Mouse (Mus musculus) adrenal gland, postnatal 36 days (tissue): ENCODE measurements around the gene Tmem164. TPM values are rescaled to one million over a fixed set of nuclear protein-coding genes. Genes with fewer than 3 reads are reported as not detected.

Experiments
- DNase-seq, 2 experiments: peaks; one replicate each; pipeline ENCODE4 v3.0.0; 2021; ENCODE audit warnings: mixed read lengths in 1 of 2
- long read RNA-seq, 2 experiments: library from polyadenylated mRNA; stranded (forward); transcript quantifications; one replicate each; pipeline ENCODE4 v2.0.0; 2021; ENCODE audit warnings: borderline sequencing depth in 2 of 2
- total RNA-seq, 2 experiments: library from RNA; stranded (reverse); gene quantifications; 2 replicates each; pipeline ENCODE4 v1.2.3; 2021

Tmem164 gene
- 10 to 100 TPM; 38.1 to 40.8 TPM for total RNA-seq
- long read RNA-seq, experiment 1, full-length matches to known transcripts: 2 of 27 reads
- long read RNA-seq, experiment 1, partial matches to known transcripts: 14 of 27 reads
- long read RNA-seq, experiment 1, other reads (novel, unspliced or antisense): 11 of 27 reads
- long read RNA-seq, experiment 2, full-length matches to known transcripts: 2 of 8 reads
- long read RNA-seq, experiment 2, partial matches to known transcripts: 4 of 8 reads
- long read RNA-seq, experiment 2, other reads (novel, unspliced or antisense): 2 of 8 reads

DNA sequence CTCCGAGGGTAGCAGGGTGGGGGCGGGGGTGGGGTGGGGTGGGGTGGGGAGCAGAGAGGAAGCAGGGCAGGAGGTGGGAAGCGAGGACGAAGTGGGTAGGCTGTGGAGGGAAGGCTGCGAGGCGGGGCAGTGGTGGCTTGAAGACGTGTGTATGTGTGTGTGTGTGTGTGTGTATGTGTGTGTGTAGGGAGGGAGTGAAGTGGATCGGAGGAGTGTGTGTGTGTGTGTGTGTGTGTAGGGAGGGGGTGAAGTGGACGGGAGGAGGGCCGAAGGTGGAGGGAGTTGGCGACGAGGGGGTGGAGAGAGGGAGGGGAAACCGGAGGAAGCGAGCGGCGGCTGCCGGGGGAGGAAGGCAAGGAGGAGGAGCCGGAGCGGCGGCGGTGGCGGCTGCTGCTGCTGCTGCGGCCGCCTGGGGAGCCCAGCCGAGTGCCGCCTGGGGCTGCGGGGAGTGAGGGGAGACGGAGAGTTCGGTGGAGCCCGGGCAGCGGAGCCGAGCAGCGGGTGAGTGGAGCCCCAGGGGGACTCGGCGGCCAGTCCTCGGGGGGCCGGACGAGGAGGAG lies at the start of gene Tmem164:
Tmem164 (plus strand) TSS at position 351 of the 560 bp plus-strand sequence.
- peak; percentile 86 to 89 for DNase-seq

DNA sequence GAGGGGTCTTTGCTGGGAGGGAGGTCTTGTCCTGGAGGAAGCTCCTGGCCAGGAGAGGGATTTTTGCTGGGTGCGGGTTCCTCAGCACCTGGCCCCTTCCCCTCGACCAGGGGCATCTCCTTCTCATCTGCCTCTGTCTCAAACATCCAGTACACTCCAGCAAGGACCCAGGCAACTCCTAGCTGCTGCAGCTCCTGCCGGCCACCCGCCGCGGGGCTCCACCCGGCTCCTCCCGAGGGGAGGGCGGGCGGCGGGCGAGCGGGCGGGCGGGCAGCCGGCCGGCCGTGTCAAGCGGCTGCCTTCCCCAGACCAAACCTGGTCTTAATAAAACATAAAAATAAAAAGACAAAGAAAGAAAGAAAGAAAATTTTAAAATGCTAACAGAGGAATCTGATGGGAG lies 48.2 kb upstream of the Tmem164 start:
- DNase-seq: peak in 1 of 2 experiments; percentile 4

DNA sequence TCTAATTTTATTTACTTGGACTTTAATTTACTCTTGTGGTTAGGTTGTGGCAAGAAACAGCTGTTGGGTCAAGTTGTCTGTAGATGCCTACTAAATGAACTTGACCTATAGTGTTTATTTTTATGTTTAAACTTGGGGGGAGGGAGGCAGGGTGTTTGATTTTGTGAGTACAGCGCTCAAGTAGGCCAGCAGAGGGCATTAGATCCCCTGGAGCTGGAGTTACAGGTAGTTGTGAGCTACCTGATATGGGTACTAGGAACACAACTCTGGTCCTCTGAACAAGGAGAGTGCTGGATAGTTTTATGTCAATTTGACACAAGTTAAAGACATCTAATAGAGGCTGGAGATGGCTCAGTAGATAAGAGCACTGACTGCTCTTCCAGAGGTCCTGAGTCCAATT lies 34.0 kb upstream of the Tmem164 start:
- DNase-seq: no peak

DNA sequence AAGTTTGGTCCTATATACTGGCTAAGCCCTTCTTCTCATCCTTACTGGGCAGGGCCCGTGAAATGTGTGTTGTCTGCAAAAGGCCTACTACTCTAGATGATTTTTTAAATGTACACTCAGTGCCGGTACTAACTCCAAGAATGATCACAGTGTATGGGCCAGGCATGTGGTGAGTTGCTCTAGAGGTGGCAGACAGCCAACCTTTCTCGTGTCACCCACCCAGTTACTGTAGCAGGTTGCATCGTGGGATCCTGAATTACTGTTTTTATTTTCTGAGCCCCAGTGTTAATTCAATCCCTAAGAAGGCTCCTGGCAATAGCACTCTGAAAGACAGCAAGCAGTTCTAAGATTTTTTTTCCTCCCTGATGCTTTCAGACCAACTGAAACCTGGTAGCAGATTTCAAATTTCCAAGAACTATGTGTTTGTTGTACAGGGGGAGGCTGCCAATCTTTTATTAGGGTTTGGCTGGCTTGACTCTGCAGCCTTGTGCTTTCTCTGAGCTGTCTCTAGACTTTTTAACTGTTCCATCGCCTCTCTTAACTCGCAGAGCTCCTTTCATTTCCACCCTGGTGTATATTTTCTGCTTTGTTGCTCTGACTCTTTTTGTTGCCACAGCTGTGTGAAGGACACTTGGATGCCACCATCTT lies 31.0 kb upstream of the Tmem164 start:
- no peak for DNase-seq

DNA sequence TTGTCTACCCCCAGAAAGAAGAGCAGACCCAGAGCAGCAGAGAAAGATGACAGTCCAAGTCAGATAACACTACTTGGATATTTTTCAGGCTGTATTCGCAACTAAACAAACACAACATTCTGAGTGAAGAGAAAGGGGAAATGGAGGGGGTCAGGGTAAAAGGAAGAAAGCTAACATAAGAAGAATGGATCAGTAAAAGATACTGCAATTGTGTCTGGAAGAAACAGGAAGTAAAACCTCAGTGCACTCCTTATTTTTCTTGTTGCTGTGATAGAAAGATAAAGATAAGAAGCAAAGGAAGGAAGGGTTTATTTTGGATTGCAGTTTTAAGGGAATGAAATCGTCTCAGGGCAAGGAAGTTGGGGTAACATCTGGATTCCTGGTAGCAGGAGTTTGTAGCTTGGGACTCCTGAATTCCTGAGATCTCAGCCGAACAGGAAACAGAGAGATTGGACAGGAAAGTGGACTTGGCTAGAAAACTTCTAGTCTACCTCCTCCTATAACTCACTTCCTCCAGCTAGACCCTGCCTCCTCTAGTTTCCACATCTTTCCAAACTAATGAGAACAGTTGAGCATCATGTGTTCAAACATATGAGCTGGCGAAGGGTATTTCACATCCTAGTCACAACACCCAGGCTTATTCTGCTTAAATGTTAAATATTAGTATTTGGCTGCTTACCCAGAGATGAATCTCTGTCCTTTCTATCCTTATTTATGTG lies 16.3 kb upstream of the Tmem164 start:
- no peak for DNase-seq

DNA sequence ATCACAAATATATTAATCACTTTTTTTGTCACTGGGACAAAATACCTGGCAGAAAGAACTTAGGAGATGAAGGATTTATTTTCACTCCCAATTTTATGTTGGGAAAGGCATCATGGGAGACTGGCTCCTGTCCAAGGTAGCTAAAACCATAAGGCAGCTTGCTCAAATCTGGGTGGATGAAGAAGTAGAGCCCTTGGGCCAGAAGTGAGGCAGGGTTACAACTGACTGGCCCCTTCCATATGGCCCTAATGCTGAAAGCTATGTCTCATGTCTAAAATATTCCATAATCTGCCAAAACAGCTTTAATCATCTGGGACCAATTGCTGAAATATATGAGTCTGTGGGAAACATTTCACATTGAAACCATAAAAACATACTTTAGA lies 15.8 kb upstream of the Tmem164 start:
- no peak for DNase-seq

DNA sequence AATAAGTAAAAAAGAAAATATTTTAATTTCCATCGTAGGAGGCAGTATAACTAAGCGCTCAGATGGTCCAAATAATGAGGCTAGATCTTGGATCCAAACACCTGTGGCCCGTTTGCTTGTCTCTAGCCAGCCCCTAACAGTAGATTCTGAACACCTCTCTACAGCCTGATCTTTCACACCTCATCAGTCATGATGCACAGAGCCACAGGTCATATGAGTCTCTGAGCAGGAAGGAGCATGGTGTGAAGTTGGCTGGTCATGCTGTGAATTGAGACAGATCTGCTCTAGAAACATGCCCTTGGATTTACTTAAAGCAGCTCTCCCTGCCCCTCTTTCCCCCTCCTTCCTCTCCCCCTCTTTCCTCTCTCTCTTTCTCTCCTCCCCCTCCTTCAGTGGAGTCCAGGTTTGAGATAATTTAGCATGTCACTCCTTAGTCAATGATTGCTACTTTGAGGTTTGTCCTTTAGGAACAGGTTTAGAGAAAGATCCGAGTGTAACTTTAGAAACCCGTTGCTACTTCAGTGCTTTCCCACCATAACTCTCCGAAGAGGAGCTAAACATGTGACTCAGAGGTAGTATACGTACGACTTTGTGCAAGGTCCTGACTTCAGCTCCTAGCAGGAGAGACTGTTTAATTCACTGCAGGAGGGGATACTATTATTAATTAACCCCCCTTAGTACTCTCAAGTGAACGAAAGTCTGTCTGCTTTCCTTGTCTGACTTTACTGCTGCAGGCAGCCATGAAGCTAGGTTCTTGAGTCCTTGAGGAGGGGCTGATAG lies 11.7 kb upstream of the Tmem164 start:
- DNase-seq: no peak

DNA sequence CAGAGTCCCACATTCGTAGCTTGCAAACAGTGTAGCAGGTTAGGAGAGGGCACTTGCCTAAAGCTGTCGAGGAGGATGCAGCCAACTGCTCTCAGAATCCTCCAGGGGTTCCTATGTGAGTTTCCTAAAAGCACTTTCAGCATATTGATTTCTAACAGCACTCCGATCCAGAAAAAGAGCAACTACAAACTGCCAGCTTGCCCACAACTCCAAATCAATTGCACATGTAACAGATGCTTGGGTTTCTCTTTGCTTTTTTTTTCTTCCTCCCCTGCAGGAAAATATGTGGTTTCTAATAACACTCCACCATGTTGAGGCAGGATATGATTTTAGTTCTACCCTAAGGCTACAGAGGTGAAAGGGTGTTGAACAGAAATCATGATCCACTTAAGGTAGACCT lies 11.1 kb upstream of the Tmem164 start:
- no peak for DNase-seq

DNA sequence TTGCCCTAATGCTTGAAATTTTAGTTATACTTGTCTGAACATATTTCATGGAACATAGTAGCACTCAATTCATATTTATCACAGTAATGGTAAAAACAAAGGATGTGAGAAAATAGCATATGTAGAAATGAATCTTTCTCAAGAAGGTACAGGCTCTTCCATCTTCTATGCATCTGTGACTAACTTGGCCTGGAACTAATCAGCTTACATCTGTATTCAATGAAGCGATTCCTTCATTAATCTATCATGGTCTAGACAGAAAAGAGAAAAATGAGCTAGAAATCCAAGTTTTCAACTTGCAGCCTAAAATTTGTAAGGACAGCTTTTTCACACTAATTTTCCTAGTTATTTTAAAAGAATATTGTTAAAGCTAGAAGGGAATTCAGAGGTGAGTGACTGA lies 10.1 kb upstream of the Tmem164 start:
- DNase-seq: no peak

DNA sequence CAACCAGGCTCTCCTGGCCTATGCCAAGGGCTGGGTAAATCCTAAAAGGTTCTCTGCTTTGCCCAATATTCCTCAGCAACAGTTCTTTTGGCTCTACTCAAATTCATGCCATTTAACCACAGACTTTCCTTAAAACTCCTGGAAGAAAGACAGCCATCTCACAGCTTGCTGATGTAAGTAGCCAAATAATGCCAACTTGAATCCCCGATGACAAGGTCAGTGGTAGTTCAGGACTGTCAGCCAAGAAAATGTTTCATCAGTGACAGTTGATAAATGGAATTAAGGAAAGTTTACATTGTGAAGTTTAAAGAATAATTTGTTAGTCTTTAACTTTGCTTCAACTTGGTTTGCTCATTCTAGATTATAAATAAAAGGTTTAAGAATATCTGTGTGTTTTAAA lies 8.5 kb upstream of the Tmem164 start:
- DNase-seq: no peak

DNA sequence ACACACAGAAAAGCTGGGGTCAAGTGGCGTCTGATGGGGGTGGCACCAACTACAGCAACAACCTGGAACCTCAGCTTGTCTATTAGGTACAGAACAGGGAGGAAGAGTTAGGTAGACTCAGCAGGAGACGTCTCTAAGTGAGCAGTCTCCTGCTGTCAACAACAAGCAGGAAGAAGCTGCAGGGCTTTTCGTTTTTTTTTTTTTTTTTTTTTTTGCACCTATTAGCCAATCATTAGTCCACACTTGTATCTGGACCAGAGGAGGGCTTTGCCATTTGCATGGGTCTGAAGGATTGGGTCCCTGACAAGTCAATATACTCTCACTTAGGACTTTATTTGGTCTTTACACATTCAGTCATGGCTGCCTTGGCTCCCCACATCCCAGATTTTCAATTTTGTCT lies 4.0 kb upstream of the Tmem164 start:
- no peak for DNase-seq

DNA sequence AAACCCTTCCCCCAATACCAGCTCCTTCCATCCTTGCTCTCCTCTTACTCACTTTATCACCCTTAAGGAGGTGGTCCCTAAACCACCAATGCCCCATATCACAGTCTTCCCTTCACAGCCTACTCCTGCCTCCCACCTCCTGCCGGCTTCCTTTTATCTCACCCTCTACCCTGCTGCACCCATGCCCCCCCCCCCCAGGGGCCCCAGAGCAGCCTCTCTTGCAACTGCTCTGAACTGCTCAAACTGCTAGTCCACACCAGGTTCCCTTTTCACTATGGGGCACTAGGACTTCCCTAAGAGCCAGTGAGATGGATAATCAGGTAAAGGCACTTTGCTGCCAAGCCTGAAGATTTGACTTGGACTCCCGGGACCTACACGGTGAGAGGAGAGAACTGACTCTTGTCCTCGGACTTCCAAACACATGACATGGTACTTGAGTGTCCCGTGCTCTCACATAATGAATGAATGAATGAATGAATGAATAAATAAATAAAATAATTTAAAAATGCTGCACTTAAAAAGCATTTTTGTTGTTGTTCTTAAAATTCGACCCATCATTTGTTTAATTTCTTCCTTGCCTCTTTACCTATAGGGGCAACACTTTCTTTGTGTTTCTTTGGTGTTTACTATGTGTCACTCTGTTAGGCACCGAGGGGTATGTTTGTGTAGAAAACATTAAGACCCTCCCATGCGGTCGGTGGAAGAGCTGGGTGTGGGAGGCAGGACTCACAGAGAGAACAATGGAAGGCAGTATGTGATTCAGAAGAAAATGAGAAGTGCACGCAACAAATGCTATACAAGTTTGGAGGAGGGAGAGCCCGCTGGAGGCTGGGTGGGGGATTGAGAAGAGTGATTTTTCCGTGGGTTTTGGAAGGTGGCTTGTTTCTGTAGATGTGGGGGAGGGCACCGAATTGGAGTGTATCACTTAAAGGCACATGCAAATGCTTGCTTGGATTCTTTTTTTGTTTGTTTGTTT lies 2.4 kb upstream of the Tmem164 start:
- no peak for DNase-seq

DNA sequence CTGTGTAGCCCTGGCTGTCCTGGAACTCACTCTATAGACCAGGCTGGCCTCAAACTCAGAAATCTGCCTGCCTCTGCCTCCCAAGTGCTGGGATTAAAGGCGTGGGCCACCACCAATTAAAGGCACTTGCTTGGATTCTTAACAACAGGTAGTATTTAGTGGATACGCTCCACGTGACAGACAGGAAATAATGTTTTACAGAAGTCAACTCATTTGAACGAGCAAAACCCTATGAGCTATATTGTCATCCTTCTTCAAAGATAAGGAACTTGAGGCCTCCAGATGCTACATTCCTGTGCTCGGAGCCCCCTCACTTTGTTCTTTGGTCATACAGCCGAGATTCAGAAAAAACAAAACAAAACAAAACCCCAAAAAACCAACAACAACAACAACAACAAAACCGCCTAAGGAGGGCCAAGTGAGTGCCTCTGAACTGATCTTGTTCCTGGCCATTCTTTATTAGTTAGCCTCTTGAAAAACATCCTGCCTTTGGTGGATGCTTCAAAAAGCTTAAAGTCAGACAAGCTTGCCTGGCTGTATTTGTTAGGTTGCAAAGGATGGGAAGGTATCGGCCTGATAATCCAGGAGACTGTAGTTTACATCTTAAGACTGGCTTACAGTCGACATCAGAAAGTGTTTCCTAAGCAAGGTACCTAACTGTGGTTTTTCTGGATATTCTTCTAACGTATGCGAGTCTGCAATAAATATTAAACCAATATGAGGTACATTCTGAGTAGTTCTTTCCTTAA lies 1.5 kb upstream of the Tmem164 start:
- no peak for DNase-seq

DNA sequence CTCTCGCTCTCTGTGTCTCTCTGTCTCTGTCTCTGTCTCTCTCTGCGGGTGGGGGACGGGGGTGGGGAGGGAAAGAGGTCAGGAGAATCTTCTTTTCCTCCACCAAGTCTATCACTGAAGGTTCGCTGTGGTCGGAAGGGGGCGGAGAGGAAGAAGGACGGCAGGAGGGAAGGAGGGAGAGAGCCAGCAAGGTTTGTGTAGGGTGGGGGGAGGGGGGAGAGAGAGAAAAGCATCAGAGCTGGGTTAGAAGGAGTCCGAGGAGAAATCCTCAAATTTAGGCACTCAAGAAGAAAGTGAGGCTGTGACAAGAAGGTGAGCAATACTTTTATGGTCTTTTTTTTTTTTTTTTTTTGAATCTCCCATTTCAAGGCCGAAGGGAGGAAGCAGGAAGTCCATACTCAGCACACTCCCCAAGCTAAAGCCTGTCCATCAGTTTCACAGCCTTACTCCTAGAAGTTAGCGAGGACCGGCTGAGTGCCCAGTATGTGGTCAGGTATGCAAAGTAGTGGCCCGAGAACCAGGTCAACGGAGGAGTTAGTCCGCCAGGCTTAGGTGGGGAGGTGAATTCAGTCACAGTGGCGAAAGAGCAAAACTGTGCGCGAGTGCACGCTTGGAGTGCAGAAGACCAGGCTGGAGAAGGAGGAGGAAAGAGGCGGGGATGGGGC lies 683 bp upstream of the Tmem164 start:
- DNase-seq: no peak

DNA sequence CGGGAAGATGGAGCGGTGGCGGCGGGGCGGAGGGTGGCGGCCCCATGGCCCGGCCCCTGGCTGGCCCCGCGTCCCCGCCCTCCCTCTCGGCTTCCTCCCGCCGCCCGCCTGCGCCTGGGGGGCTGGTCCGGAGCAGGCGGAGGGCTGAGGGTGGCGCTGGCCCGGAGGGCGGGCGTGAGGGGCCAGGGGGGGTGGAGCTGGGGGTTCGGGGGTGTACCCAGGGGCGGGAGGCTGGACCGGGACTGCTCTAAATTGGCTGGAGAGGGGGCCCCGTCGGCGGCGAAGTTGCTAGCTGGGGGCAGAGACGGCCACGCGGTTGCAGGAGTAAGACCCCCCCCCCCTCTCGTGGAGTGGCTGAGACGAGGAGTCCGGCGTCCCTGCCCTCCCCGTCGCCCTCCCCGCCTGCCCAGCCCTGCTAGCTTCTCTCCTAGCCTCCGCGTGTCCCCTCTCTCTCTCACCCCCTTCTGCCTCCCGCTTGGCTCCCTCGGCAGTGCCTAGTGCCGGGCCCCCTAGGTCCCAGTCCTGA lies 473 bp downstream of the Tmem164 start:
- DNase-seq: peak; percentile 78 to 87

DNA sequence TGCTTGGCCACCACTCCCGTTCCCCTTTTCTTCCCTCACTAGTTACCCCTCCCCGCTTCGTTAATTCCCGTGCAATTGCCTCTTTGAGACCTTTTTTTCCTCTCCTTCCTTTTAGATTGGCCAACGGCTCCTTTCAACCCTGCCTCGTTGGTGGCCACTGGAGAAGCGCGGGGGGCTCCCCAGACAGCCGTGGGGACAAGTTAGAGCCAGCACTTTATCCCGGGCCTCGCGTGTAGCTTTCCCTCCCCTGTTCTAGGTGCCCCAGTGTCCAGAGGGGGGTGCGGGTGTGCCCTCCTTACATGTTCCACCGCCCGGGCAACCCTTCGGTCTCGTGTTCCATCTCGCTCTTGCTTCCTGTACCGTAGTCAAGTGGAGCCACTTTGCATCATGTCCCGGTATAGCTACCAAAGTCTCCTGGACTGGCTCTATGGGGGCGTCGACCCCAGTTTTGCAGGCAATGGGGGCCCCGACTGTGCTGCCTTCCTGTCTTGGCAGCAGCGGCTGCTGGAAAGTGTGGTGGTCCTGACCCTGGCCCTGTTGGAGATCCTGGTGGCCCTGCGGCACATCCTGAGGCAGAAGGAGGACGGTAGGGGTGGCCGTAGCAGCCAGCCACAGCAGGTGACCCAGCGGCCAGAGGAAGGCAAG lies 1.1 kb downstream of the Tmem164 start:
- peak in 1 of 2 experiments; percentile 23 for DNase-seq

DNA sequence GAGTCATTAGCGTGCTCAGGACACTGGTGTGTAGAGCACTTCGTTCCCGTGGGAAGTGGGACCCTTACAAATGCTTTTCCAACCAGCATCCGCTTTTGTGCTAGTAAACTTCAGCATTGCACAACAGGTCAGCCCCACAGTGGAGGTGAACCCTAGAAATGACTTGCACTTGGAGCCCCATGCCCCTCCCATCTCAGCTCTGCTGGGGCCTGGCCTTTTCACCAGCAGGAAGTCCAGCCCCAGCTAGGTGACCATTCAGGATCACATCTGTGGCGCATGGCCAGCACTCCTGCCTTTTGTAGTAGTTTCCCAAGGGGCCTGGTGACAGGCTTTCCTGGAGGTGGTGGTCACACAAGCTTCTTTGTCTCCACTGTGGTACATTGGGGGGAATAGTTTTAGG lies 1.8 kb downstream of the Tmem164 start:
- DNase-seq: peak; percentile 34 to 55

DNA sequence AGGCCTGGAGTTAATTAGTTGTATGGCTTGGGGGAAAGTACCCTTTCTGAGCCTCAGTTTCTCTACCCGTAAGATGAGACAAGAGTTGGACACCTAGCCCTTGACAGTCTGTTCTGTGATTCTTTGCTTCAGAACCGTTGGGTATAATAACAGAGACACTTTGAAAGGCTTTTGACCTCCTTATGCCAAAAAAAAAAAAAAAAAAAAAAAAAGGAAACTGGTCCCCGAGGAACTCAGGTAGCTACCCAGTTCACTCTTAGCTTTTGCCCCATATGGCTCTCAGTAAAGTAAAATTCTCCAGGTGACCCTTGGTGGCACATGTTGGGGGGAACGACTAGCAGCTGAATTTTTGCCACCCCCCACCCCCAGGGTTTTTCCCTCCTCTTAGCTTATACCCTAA lies 3.5 kb downstream of the Tmem164 start:
- no peak for DNase-seq

DNA sequence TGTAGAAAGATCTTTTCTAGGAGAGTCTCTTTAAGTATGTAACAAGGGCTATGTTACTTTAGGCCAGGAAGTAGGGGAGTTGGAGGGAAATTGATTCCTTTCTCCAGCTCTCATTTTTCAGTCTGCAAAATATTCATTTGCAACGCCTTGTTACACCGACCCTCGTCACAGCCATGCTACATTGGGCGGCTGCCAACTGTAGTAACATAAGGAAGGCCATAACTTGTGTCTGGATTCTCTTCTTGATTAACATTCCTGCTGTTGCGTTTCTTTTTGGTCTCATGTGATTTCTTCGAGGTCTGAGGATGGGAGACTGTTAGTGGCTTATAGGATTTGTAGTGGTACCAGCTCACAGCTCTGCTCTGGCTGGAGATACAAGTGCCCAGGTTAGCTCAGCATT lies 4.5 kb downstream of the Tmem164 start:
- no peak for DNase-seq
